Mouse (Mus musculus): ENCODE data around the gene Ttll4.

- TF ChIP-seq CTCF (IDR thresholded peaks at IDR 0.05; ENCODE audit: low read depth): no peak
- TF ChIP-seq EP300 (IDR thresholded peaks at IDR 0.05; ENCODE audit: low read depth): no peak
Measured at GRCm38 (mm10) chr1:74704156-74704555, 42.6 kb downstream of the Ttll4 start.

All from heart, postnatal 0 days (tissue).